Mouse (Mus musculus): ENCODE data around the gene Anapc16. TPM values are rescaled to one million over a fixed set of nuclear protein-coding genes. Genes with fewer than 3 reads are reported as not detected.

Anapc16 gene
- polyA plus RNA-seq, 1 experiment from 2014 or later, result 117 TPM

DNA sequence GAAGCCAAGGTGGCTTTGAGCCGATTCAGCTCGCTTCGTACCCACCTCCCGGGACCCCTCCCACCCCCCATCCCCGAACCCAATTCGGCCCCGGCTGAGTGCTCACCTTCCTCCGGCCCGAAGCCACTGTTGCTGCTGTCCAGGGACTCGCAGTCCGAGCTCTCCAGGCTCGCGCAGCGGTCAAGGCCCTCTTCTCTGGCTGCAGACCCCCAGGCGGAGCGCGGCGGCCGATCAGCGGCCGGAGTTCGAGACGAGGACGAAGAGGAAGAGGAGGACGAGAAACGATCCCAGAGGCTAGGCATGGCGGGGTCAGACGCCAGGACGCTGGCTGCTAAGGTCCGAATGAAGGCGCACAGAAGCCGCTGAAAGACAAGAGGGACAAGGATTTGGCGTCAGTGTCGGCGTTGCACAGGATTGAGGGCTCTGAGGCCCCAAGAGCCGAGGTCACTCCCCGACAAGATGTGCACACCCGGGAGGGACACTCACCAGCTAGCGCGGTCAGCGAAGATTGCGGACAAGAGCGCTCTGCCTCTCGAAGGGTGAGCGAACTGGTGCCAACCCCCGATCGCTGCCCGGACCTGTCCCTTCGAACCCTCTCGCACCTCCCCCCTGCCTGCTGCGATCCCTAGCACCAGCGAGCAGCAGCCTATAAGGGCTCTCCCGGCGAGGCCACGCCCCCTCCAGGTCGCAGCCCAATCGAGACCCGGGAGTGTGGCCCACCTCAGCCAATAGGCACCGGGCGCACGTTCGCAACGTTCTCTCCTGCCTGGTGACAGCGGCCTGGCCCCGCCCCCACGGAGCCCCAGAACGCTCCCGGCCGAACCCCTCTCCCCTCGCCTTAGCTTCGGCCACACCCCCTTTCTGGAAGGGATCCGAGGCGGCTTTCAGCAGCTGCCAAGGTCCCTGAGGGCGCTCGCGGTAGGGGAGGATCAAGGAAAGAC lies 51.5 kb downstream of the Anapc16 start, which contains the start of gene Ddit4:
Gene Ddit4 (minus strand): TSS at position 624 of the 941 bp plus-strand sequence.
- H3K9ac ChIP-seq (replicated peaks; ENCODE audit: low read depth), result peak within 1 kb of the TSS; percentile 99
- DNase-seq (ENCODE audit: low spot score) (peak; percentile 100), ATAC-seq (peak; percentile 95)
- under 1% methylated on average over 72 of the region's 76 CpGs for WGBS
- no peaks in the 10 kb centered on the region for H3K36me3 ChIP-seq (ENCODE audit: insufficient read depth, low read length)
- no peaks in the 10 kb centered on the region for H3K9me3 ChIP-seq (ENCODE audit: low read length)
- TF ChIP-seq CTCF (IDR thresholded peaks at IDR 0.05) (peak; percentile 11; the same call in 1 of the 2 replicates), EP300 (IDR thresholded peaks at IDR 0.05) (peak; percentile 45)
- H3K27me3 ChIP-seq (replicated peaks; ENCODE audit: insufficient read depth, low read length), result no peaks in the 10 kb centered on the region
- H3K4me1 ChIP-seq (ENCODE audit: insufficient read depth, low read depth, low read length), result peaks cover 12% of the 10 kb centered on the region; the same call in 1 of the 2 replicates
- peak within 1 kb of the TSS; percentile 82 for H3K4me2 ChIP-seq (replicated peaks; ENCODE audit: low read depth, low read length)
- H3K27ac ChIP-seq (ENCODE audit: low read length), result peak within 1 kb of the TSS; percentile 96
- H3K4me3 ChIP-seq (ENCODE audit: low read depth, low read length), result peak within 1 kb of the TSS; percentile 91

DNA sequence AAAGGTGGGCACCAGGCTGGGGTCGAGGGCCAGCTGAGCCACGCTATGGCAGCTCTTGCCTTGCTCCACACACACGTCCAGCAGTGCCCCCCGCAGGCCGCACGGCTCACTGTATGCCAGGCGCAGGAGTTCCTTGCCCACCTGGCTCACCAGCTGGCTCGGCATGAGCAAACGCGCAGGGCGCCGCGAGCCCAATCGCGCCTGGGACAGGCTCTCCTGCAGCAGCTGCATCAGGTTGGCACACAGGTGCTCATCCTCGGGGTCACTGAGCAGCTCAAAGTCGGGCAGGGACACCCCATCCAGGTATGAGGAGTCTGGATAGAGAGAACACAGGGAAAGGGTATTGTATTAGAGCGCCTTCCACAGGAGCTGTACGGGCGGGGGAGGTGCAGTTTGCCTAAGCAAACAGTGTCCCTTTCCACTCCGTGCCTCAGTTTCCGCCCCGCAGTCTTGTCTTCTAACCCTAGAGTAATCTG lies 52.2 kb downstream of the Anapc16 start:
- no peak for TF ChIP-seq EP300 (IDR thresholded peaks at IDR 0.05)
- peak; percentile 83 for TF ChIP-seq CTCF (IDR thresholded peaks at IDR 0.05)
- 2% methylated on average over 11 of the region's 23 CpGs for WGBS
- Histone ChIP-seq H3K27me3 (replicated peaks; ENCODE audit: insufficient read depth, low read length) (no peaks in the 10 kb centered on the region), H3K27ac (ENCODE audit: low read length) (peak overlapping the region; percentile 96), H3K36me3 (ENCODE audit: insufficient read depth, low read length) (no peaks in the 10 kb centered on the region), H3K4me2 (replicated peaks; ENCODE audit: low read depth, low read length) (peak overlapping the region; percentile 82), H3K4me1 (ENCODE audit: insufficient read depth, low read depth, low read length) (peaks cover 12% of the 10 kb centered on the region; the same call in 1 of the 2 replicates), H3K4me3 (ENCODE audit: low read depth, low read length) (peak overlapping the region; percentile 91), H3K9me3 (ENCODE audit: low read length) (no peaks in the 10 kb centered on the region), H3K9ac (replicated peaks; ENCODE audit: low read depth) (peak overlapping the region; percentile 99)
- ATAC-seq (peak; percentile 27), DNase-seq (ENCODE audit: low spot score) (peak; percentile 87)

- H3K36me3 ChIP-seq (ENCODE audit: insufficient read depth, low read length), result no peaks in the 10 kb centered on the region
- peak overlapping the region; percentile 82 for H3K4me2 ChIP-seq (replicated peaks; ENCODE audit: low read depth, low read length)
- H3K4me3 ChIP-seq (ENCODE audit: low read depth, low read length), result peak overlapping the region; percentile 91
- peaks cover 12% of the 10 kb centered on the region; the same call in 1 of the 2 replicates for H3K4me1 ChIP-seq (ENCODE audit: insufficient read depth, low read depth, low read length)
- TF ChIP-seq EP300 (IDR thresholded peaks at IDR 0.05) (no peak), CTCF (IDR thresholded peaks at IDR 0.05) (no peak)
- no peak for ATAC-seq
- DNase-seq (ENCODE audit: low spot score), result peak; percentile 35
- H3K27me3 ChIP-seq (replicated peaks; ENCODE audit: insufficient read depth, low read length), result no peaks in the 10 kb centered on the region
- 34% methylated on average over 15 of the region's 15 CpGs for WGBS
- H3K9ac ChIP-seq (replicated peaks; ENCODE audit: low read depth), result peak overlapping the region; percentile 99
- peak overlapping the region; percentile 96 for H3K27ac ChIP-seq (ENCODE audit: low read length)
- no peaks in the 10 kb centered on the region for H3K9me3 ChIP-seq (ENCODE audit: low read length)
Observed at GRCm38 (mm10) chr10:59949783-59950605, 52.9 kb downstream of the Anapc16 start.

GRCm38 (mm10) chr10:59949255-59949648 lies 53.7 kb downstream of the Anapc16 start:
- no peaks in the 10 kb centered on the region for H3K27me3 ChIP-seq (replicated peaks; ENCODE audit: insufficient read depth, low read length)
- H3K9me3 ChIP-seq (ENCODE audit: low read length), result no peaks in the 10 kb centered on the region
- H3K27ac ChIP-seq (ENCODE audit: low read length), result peak overlapping the region; percentile 96
- peaks cover 12% of the 10 kb centered on the region; the same call in 1 of the 2 replicates for H3K4me1 ChIP-seq (ENCODE audit: insufficient read depth, low read depth, low read length)
- TF ChIP-seq EP300 (IDR thresholded peaks at IDR 0.05) (peak; percentile 45; the same call in 1 of the 2 replicates), CTCF (IDR thresholded peaks at IDR 0.05) (no peak)
- no peaks in the 10 kb centered on the region for H3K36me3 ChIP-seq (ENCODE audit: insufficient read depth, low read length)
- H3K4me3 ChIP-seq (ENCODE audit: low read depth, low read length), result peak overlapping the region; percentile 91
- 0 out of 2 replicates have a peak overlapping the region, but pooled peaks have one; percentile 99 for H3K9ac ChIP-seq (replicated peaks; ENCODE audit: low read depth)
- H3K4me2 ChIP-seq (replicated peaks; ENCODE audit: low read depth, low read length), result peak overlapping the region; percentile 82
- DNase-seq (ENCODE audit: low spot score), result peak; percentile 72
- WGBS, result 41% methylated on average over 1 of the region's 1 CpGs
- no peak for ATAC-seq

DNA sequence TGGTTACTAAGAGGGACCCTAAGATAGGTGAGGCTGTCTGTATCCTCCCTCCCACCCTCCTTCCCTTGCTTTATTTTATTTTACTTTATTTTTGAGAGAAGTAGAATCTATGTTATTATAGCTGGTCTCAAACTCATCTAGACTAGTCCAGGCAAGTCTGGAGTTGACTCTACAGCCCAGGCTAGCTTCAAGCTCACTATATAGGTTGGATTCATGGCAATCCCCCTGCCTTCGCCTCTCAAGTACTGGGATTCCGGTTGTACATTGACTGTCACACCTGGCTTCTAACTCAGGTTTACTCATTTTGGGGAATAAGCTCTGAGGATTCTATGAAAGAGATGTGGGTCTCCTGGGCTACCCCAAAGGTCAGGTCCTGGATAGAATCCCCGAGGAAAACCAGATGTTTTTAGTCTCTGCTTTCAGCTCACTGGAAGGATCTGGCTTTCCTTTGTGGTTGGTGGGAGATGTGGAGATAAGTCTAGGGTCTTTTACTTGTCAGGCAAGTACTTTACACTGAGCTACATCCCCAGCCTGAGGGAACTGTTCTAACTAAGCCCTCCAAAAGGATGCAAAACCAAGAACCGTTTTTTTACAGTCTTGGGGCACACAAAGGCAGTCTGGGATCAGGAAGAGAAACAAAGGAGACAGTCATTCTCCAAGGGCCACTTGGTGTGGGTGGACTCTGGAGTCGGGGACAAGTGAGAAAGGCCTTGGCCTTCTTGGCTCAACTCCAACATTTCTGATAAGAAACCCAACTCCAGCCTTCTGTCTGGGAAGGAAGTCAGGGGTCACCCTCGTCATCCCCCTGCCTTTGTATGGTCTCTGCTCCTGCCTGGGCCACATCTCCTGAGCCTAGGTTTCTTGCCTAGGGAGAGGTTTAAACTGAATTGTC lies 54.3 kb downstream of the Anapc16 start:
- Histone ChIP-seq H3K4me1 (ENCODE audit: insufficient read depth, low read depth, low read length) (peaks cover 12% of the 10 kb centered on the region; the same call in 1 of the 2 replicates), H3K36me3 (ENCODE audit: insufficient read depth, low read length) (no peaks in the 10 kb centered on the region), H3K9ac (replicated peaks; ENCODE audit: low read depth) (no peak overlapping the region), H3K4me3 (ENCODE audit: low read depth, low read length) (0 out of 2 replicates have a peak overlapping the region, but pooled peaks have one; percentile 91), H3K9me3 (ENCODE audit: low read length) (no peaks in the 10 kb centered on the region), H3K27ac (ENCODE audit: low read length) (peak overlapping the region; percentile 96), H3K27me3 (replicated peaks; ENCODE audit: insufficient read depth, low read length) (no peaks in the 10 kb centered on the region), H3K4me2 (replicated peaks; ENCODE audit: low read depth, low read length) (no peak overlapping the region; the same call in 1 of the 2 replicates)
- TF ChIP-seq EP300 (IDR thresholded peaks at IDR 0.05) (peak; percentile 54; the same call in 1 of the 2 replicates), CTCF (IDR thresholded peaks at IDR 0.05) (no peak)
- DNase-seq (ENCODE audit: low spot score) (peak; percentile 66), ATAC-seq (no peak)
- 33% methylated on average over 6 of the region's 6 CpGs for WGBS
